Mouse (Mus musculus) spleen, adult 2 months (tissue): ENCODE data around the gene Nectin4.
A peak's percentile ranks its signal among the peaks of the same experiment; 100 is the strongest.

Source experiments
- CTCF ChIP-seq: fragments of 200-500 bp; IDR thresholded peaks from 2 replicates; pipeline ENCODE4 v1.5.1; 2011; ENCODE audit warnings: mild to moderate bottlenecking, inconsistent platforms; ENCODE audit not compliant: insufficient read depth, insufficient read length, insufficient replicate concordance; ENCODE audit errors: extremely low read depth
- POLR2A ChIP-seq: fragments of 200-500 bp; IDR thresholded peaks from 2 replicates; pipeline ENCODE4 v1.6.1; 2011; ENCODE audit warnings: low read depth, low read length, inconsistent platforms

DNA sequence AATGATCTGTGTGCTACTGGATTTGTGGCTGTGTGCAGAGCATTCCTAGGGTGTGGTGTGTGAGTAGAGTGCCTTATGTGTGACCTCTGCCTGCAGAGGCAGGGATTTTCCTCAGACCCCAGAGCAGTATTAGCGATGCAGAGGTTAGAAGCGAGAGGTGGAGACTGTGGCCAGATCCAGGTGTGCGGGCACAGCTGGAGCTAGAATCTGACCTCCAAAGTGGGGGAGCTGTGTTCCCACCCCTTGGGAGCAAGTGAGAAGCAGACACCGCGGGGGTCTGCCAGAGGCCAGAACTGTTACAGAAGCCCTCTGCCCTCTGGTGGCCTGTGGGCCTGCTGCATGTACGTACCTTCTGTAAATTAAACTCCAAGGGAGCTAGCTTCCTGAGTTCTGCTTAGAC, 17.2 kb downstream of the Nectin4 start:
- TF ChIP-seq CTCF (peak; percentile 41; the same call in 1 of the 2 replicates), POLR2A (no peak)
